Mouse (Mus musculus): ENCODE measurements around the gene Ybx3.

Ybx3 gene

DNA sequence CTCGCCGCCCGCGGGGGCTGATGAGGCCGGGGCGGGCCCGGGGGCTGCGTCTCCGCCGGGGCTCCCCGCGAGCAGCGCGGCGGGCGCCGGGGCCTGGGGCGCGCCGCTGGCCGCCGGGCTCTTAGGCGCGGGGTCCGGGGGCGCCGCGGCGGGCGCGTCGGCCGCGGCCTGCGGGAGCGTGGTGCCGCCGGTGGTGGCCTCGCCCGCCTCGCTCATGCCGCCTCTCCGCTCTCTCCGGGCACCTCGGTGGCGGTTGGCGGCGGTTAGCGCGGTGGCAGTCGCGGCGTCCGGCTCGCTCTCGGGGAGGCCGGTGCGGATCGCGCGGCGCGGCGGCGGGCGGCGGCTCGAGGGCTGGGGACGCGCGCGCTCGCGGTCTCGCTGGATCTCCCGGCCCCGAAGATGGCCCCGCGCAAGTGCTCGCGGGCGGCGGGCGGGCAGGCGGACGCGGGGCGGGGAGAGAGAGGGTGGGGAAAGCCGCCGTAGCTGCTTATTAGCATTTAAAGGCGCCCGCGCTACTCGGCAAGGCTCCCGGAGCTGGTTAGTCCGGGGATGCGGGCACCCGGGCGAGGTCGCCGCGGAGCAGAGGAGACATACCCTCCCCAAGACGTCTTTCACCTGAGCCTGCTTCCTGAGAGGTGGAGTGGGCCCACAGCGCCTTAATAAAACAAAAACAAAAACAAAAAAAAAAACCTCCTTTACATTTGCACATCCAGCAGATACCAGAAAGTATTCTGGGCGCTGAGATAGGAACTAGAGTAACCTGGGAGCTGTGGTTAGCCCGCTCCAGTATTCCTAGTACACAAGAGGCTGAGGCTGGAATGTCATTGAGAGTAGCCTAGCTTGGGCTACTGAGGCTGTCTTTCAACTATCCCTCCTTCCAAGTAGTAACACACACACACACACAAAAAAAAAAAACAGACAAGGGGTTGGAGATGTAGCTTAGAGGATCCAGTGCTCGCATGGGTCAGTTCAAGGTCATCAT is at the start of gene Ybx3:
TSS of gene Ybx3 (minus strand) at position 437 of the 982 bp plus-strand sequence.
- peak; percentile 58 for DNase-seq (ENCODE audit: low read depth, low spot score)

DNA sequence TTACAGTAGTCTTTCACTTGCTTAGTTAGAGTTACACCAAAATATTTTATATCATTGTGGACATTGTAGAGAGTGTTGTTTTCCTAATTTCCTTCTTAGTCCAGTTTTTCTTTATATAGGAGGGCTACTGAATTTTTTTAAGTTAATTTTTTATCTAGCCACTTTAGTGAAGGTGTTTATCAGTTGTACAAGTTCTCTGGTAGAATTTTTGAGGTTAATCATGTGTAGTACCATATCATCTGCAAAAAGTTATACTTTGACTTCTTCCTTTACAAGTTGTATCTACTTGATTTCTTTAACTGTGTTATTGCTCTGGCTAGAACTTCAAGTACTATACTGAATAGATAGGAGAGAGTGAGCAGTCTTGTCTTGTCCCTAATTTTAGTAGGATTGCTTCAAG is 48.4 kb upstream of the Ybx3 start:
- no peak for DNase-seq (ENCODE audit: low read depth, low spot score)

- DNase-seq (ENCODE audit: low read depth, low spot score), result no peak
Measured at GRCm38 (mm10) chr6:131434088-131434487, 45.8 kb upstream of the Ybx3 start.

- DNase-seq (ENCODE audit: low read depth, low spot score), result no peak
Measured at GRCm38 (mm10) chr6:131433153-131434048, 45.1 kb upstream of the Ybx3 start.

GRCm38 (mm10) chr6:131421572-131421971 is 33.3 kb upstream of the Ybx3 start:
- no peak for DNase-seq (ENCODE audit: low read depth, low spot score)

DNA sequence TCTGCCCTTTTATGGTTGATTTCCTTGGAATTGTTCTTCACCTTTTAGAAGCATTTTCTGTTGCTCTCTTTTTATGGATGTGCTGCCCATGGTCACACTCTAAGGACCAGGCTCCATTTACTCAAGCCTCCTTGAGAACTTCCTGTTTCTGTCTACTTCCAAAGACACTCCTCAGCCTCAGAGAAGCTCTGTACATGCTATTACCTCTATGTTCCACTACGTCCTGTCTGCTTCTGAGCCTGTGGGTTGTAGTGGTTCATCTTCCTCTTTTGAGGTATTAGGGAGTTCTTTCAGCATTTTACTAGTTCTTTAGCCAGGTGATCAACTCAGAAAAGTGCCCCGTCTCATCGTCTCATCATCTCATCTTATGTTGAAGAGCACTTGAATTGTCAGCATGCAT is 31.3 kb upstream of the Ybx3 start:
- no peak for DNase-seq (ENCODE audit: low read depth, low spot score)

- no peak for DNase-seq (ENCODE audit: low read depth, low spot score)
Measured at GRCm38 (mm10) chr6:131418770-131419169, 30.5 kb upstream of the Ybx3 start.

- no peak for DNase-seq (ENCODE audit: low read depth, low spot score)
Measured at GRCm38 (mm10) chr6:131411116-131411843, 23.0 kb upstream of the Ybx3 start.

DNA sequence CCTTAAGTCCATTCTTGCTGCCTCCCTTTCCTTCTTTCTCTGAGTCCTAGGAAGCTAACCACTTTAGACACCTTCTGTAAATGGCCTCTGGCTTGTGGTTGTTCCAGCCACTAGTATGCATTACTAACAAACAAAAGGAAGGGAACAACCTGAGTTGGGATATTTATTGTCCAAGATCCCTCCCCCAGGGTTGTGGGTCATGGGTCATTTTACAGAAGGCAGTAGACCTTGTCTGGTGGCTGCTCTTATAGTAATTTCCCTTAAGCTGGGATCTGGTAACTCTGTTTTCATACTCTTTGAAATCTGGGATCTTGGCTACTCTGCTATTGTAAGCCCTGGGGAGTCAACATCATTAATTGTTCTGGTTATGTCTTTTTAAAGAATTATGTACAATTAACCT is 18.7 kb upstream of the Ybx3 start:
- no peak for DNase-seq (ENCODE audit: low read depth, low spot score)

- no peak for DNase-seq (ENCODE audit: low read depth, low spot score)
Measured at GRCm38 (mm10) chr6:131405896-131406295, 17.6 kb upstream of the Ybx3 start.

GRCm38 (mm10) chr6:131405174-131405573 is 16.9 kb upstream of the Ybx3 start:
- DNase-seq (ENCODE audit: low read depth, low spot score), result no peak

DNA sequence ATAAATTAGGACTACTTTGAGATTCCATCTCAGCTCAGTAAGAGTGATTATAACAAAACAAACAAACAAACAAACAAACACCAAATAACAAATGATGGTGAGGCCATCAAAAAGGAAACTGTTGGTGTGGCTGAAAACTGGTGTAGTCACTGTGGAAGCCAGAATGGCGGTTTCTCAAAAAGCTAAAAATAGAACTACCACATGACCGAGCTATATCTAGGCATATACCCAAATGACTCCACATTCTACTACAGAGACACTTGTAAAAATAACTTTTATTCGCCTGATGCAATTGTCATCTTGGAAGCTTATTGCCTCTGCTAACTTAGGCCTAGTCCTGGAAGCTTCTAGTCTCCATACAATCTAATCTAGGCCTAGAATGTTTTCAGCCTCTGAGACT is 16.0 kb upstream of the Ybx3 start:
- no peak for DNase-seq (ENCODE audit: low read depth, low spot score)

GRCm38 (mm10) chr6:131403036-131403435 is 14.8 kb upstream of the Ybx3 start:
- DNase-seq (ENCODE audit: low read depth, low spot score), result no peak

GRCm38 (mm10) chr6:131402606-131403005 is 14.3 kb upstream of the Ybx3 start:
- DNase-seq (ENCODE audit: low read depth, low spot score), result no peak

- no peak for DNase-seq (ENCODE audit: low read depth, low spot score)
Measured at GRCm38 (mm10) chr6:131401259-131401658, 13.0 kb upstream of the Ybx3 start.

- DNase-seq (ENCODE audit: low read depth, low spot score), result no peak
Measured at GRCm38 (mm10) chr6:131396650-131397049, 8.4 kb upstream of the Ybx3 start.

- no peak for DNase-seq (ENCODE audit: low read depth, low spot score)
Measured at GRCm38 (mm10) chr6:131393873-131394660, 5.8 kb upstream of the Ybx3 start.

DNA sequence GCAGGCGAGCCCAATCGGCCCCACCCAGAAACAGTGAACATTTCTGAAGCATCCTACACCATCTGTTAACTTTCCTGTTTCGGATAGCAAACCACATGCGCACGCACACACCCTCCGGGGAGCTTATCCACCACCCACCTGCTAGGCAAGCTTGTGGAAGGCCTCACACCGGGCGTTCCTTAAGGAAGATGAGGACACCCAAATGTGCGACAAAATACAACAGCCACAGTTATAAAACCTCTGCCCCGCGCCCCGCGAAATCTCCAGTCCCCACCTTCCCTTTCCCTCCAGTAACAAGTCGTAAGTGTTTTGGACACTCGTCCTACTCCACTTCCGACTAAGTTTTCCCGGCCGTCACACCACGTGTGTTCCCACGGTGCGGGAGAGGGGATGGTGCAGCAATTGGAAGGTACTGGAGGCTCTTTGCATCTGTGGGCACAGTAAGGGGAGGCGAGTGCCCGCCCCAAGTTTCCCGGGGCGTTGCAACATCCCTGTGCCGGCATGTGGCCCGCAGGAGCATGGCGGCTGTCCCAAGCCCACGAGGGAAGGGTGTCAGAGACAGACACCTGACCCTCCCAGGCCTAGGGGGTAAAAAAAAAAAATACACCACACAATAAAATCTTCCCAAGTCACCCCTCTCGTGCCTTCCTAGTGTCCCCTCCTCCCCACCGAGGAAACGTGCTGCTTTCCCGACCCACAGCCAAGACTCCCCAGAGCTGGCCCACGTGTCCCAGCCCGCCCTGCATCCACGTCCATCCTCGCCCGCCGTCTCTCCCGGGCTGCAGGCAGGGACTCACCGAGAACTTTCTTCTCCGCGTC is 846 bp downstream of the Ybx3 start:
- peak; percentile 26 for DNase-seq (ENCODE audit: low read depth, low spot score)

DNA sequence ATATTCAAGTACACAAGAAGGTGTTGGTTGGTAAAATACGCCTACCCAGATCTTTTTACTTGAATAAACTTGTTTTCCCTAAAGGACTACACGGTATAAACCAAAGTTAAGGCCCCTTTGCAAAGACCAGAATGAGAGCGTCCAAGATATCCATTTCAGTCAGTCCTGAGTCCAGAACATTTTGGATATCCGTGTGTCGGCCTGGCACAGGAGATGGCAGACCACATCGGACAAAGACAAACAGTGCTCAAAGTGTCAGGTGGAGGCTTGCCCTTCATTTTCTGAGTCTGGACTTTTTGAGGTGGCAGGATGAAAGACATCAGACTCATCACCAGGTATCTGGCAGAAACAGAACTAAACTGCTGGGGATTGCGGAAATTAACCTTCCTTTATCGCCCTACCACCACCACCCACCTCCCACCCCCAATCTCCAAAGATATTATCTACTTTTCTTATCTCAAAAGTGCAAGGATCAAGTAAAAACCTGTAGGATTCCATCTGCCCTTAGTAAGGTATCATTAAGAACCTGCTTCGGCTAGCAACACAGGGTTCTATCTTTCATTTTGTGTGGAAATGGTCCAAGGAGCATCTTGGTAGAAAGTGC is 1.8 kb downstream of the Ybx3 start:
- DNase-seq (ENCODE audit: low read depth, low spot score), result no peak

DNA sequence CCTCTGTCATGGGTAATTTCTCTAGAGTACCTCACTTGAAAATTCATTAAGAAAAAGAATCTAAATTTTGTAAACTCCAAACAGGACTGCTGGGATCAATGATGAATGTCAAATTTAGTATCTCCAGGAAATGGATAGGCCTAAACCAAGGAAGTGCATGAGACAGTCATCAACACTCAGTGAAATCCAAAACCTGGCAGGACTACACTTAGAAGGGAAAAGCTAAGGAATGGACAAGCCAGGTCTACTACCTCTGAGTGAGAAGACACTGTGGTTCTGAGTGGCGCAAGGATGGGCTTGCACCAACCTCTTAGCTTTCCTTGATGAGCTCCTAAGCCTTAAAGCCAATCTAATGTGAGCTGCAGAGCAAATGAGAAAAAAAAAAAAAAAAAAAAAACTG is 2.8 kb downstream of the Ybx3 start:
- DNase-seq (ENCODE audit: low read depth, low spot score), result no peak
